21 mouse cellular contexts compared by ENCODE assay signal in the genomic region with DNA sequence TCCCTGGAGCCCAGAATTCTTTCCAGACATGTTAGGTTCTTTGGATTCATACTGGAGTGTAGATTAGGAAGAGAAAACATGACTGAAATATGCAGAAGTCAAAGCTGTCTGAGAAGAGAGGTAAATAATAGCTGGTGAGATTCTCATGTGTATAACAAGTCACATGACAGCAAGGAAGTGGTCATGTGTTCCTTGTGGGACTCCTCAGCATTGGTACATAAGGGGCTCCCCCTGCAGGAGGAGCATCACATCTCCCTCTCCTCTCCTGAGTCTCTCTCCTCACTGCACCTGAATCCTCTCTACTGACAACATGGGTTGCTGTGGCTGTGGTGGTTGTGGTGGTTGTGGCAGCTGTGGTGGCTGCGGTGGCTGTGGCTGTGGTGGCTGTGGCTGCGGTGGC. TPM values are rescaled to one million over a fixed set of nuclear protein-coding genes. Genes with fewer than 3 reads are reported as not detected.
"Had no signal": no experiment of that assay in that cellular context is flagged by ENCODE, and none has a peak within 500 bp of the region (broad histone marks: within the 10 kb centered on the region; RNA-seq: fewer than 3 reads in every experiment).

No protein-coding gene starts in this region.

RNA-seq across cellular contexts. Expression of a gene that starts 2.8 kb away (rescaled TPM):
- total RNA-seq: megakaryocyte progenitor cell, adult 5-6 weeks; midbrain, postnatal 0 days; monocyte, adult 5-6 weeks had no signal
- polyA plus RNA-seq: liver, embryonic 13.5 days; liver, embryonic 15.5 days; liver, postnatal 0 days; lung, adult 2 months; lung, embryonic 15.5 days; macrophage; midbrain, embryonic 11.5 days; midbrain, embryonic 13.5 days; midbrain, embryonic 15.5 days; midbrain, postnatal 0 days; neural tube, embryonic 11.5 days; neural tube, embryonic 13.5 days; neural tube, embryonic 15.5 days; small intestine, adult 2 months; stomach, embryonic 14.5 days; stomach, embryonic 16.5 days; testis, adult 2 months; thymus, adult 2 months; urinary bladder, adult 2 months had no signal

RNA-seq across cellular contexts. Expression of a gene that starts 9.8 kb away (rescaled TPM):
- total RNA-seq: megakaryocyte progenitor cell, adult 5-6 weeks; midbrain, postnatal 0 days; monocyte, adult 5-6 weeks had no signal
- polyA plus RNA-seq: liver, embryonic 13.5 days; liver, embryonic 15.5 days; liver, postnatal 0 days; lung, adult 2 months; lung, embryonic 15.5 days; macrophage; midbrain, embryonic 11.5 days; midbrain, embryonic 13.5 days; midbrain, embryonic 15.5 days; midbrain, postnatal 0 days; neural tube, embryonic 11.5 days; neural tube, embryonic 13.5 days; neural tube, embryonic 15.5 days; small intestine, adult 2 months; stomach, embryonic 14.5 days; stomach, embryonic 16.5 days; testis, adult 2 months; thymus, adult 2 months; urinary bladder, adult 2 months had no signal

RNA-seq across cellular contexts. Expression of a gene that starts 14.1 kb away (rescaled TPM):
- total RNA-seq: megakaryocyte progenitor cell, adult 5-6 weeks; midbrain, postnatal 0 days; monocyte, adult 5-6 weeks had no signal
- polyA plus RNA-seq: liver, embryonic 13.5 days; liver, embryonic 15.5 days; liver, postnatal 0 days; lung, adult 2 months; lung, embryonic 15.5 days; macrophage; midbrain, embryonic 11.5 days; midbrain, embryonic 13.5 days; midbrain, embryonic 15.5 days; midbrain, postnatal 0 days; neural tube, embryonic 11.5 days; neural tube, embryonic 13.5 days; neural tube, embryonic 15.5 days; small intestine, adult 2 months; stomach, embryonic 14.5 days; stomach, embryonic 16.5 days; testis, adult 2 months; thymus, adult 2 months; urinary bladder, adult 2 months had no signal

RNA-seq across cellular contexts. Expression of a gene that starts 14.8 kb away (rescaled TPM):
- total RNA-seq: megakaryocyte progenitor cell, adult 5-6 weeks; midbrain, postnatal 0 days; monocyte, adult 5-6 weeks had no signal
- polyA plus RNA-seq: liver, embryonic 13.5 days; liver, embryonic 15.5 days; liver, postnatal 0 days; lung, adult 2 months; lung, embryonic 15.5 days; macrophage; midbrain, embryonic 11.5 days; midbrain, embryonic 13.5 days; midbrain, embryonic 15.5 days; midbrain, postnatal 0 days; neural tube, embryonic 11.5 days; neural tube, embryonic 13.5 days; neural tube, embryonic 15.5 days; small intestine, adult 2 months; stomach, embryonic 14.5 days; stomach, embryonic 16.5 days; testis, adult 2 months; thymus, adult 2 months; urinary bladder, adult 2 months had no signal

RNA-seq across cellular contexts. Expression of a gene that starts 21.3 kb away (rescaled TPM):
- total RNA-seq: midbrain, postnatal 0 days; monocyte, adult 5-6 weeks had no signal
- polyA plus RNA-seq: liver, embryonic 13.5 days; liver, embryonic 15.5 days; liver, postnatal 0 days; lung, embryonic 15.5 days; macrophage; midbrain, embryonic 11.5 days; midbrain, embryonic 13.5 days; midbrain, embryonic 15.5 days; midbrain, postnatal 0 days; neural tube, embryonic 11.5 days; neural tube, embryonic 13.5 days; neural tube, embryonic 15.5 days; small intestine, adult 2 months; stomach, embryonic 14.5 days; stomach, embryonic 16.5 days; testis, adult 2 months; thymus, adult 2 months; urinary bladder, adult 2 months had no signal
